Mouse (Mus musculus) liver, embryonic 14.5 days (tissue): ENCODE data around the gene 4931428F04Rik.

ENCODE experiments used
- CTCF ChIP-seq: IDR thresholded peaks from 2 replicates; pipeline ENCODE4 v1.5.1; 2016; ENCODE audit warnings: antibody characterized with exemption, low read depth, control low read depth
- EP300 ChIP-seq: IDR thresholded peaks from 2 replicates; pipeline ENCODE4 v1.6.1; 2016; ENCODE audit warnings: antibody characterized with exemption, low read depth

GRCm38 (mm10) chr8:105258911-105259720 lies 30.5 kb downstream of the 4931428F04Rik start:
- TF ChIP-seq EP300, result no peak
- TF ChIP-seq CTCF, result peak; percentile 35; the same call in 1 of the 2 replicates
